Mouse (Mus musculus) embryo, embryonic 11.5 days (tissue): Measurements from ENCODE around the gene Hck.

Experiments used
- DNase-seq: peaks from one replicate; pipeline ENCODE4 v3.0.0-alpha.2; 2012; ENCODE audit warnings: low read depth, low spot score

The Hck gene

GRCm38 (mm10) chr2:153199114-153199513 lies 90.8 kb downstream of the Hck start:
- no peak for DNase-seq
